26 mouse cellular contexts compared by ENCODE assay signal in genomic region chr1:109993906-109994305, GRCm38 (mm10). TPM values are rescaled to one million over a fixed set of nuclear protein-coding genes. Genes with fewer than 3 reads are reported as not detected.
DNase-seq lines count a peak whose midpoint lies in the region; ATAC-seq and TF ChIP-seq lines count a peak whose summit lies in the region.
"Had no signal": no experiment of that assay in that cellular context is flagged by ENCODE, and none has a peak within 500 bp of the region (broad histone marks: within the 10 kb centered on the region; RNA-seq: fewer than 3 reads in every experiment).

No protein-coding gene starts in this region.

- H3K9me3 ChIP-seq in midbrain, postnatal 0 days (ENCODE audit: low read length): no peaks in the 10 kb centered on the region
- H3K9me3 ChIP-seq in midbrain, embryonic 16.5 days (replicated peaks; ENCODE audit: control insufficient read depth, low read length, poor library complexity, severe bottlenecking): no peaks in the 10 kb centered on the region
- H3K9me3 ChIP-seq in midbrain, embryonic 10.5 days (replicated peaks): no peaks in the 10 kb centered on the region
- no peaks in the 10 kb centered on the region for H3K9me3 ChIP-seq in heart, embryonic 12.5 days (replicated peaks)
- H3K9me3 ChIP-seq: embryonic facial prominence, embryonic 12.5 days; heart, embryonic 15.5 days; kidney, embryonic 15.5 days; limb, embryonic 12.5 days; liver, embryonic 12.5 days; neural tube, embryonic 12.5 days had no signal

- H3K4me1 ChIP-seq in midbrain, postnatal 0 days (ENCODE audit: insufficient read depth, low read length): no peaks in the 10 kb centered on the region
- H3K4me1 ChIP-seq in midbrain, embryonic 16.5 days (ENCODE audit: control insufficient read depth, insufficient read depth, low read length): no peaks in the 10 kb centered on the region
- no peaks in the 10 kb centered on the region for H3K4me1 ChIP-seq in midbrain, embryonic 10.5 days
- H3K4me1 ChIP-seq in heart, embryonic 12.5 days (replicated peaks): no peaks in the 10 kb centered on the region
- H3K4me1 ChIP-seq: embryonic facial prominence, embryonic 12.5 days; heart, embryonic 15.5 days; kidney, embryonic 15.5 days; limb, embryonic 12.5 days; liver, embryonic 12.5 days; neural tube, embryonic 12.5 days had no signal

- H3K27me3 ChIP-seq in midbrain, postnatal 0 days (ENCODE audit: insufficient read depth, low read length): no peaks in the 10 kb centered on the region
- H3K27me3 ChIP-seq in midbrain, embryonic 16.5 days (ENCODE audit: control insufficient read depth, insufficient read depth, low read depth, low read length): no peaks in the 10 kb centered on the region
- H3K27me3 ChIP-seq in midbrain, embryonic 10.5 days (ENCODE audit: low read depth, poor library complexity, severe bottlenecking): no peaks in the 10 kb centered on the region
- H3K27me3 ChIP-seq in heart, embryonic 12.5 days (replicated peaks): no peaks in the 10 kb centered on the region
- H3K27me3 ChIP-seq: CH12.LX; embryonic facial prominence, embryonic 12.5 days; heart, embryonic 15.5 days; kidney, embryonic 15.5 days; limb, embryonic 12.5 days; liver, embryonic 12.5 days; neural tube, embryonic 12.5 days had no signal

- no peak overlapping the region for H3K4me2 ChIP-seq in midbrain, postnatal 0 days (ENCODE audit: low read depth, low read length, poor library complexity, severe bottlenecking)
- H3K4me2 ChIP-seq in midbrain, embryonic 16.5 days (ENCODE audit: low read length): no peak overlapping the region
- no peak overlapping the region for H3K4me2 ChIP-seq in heart, embryonic 12.5 days
- H3K4me2 ChIP-seq: embryonic facial prominence, embryonic 12.5 days; heart, embryonic 15.5 days; kidney, embryonic 15.5 days; limb, embryonic 12.5 days; liver, embryonic 12.5 days; midbrain, embryonic 11.5 days; neural tube, embryonic 12.5 days had no signal

- H3K4me3 ChIP-seq in midbrain, postnatal 0 days (ENCODE audit: low read depth, low read length): no peak overlapping the region
- no peak overlapping the region for H3K4me3 ChIP-seq in midbrain, embryonic 16.5 days (ENCODE audit: low read depth, low read length)
- no peak overlapping the region for H3K4me3 ChIP-seq in midbrain, embryonic 10.5 days
- H3K4me3 ChIP-seq in heart, embryonic 12.5 days: no peak overlapping the region
- H3K4me3 ChIP-seq: embryonic facial prominence, embryonic 12.5 days; erythroblast, embryonic 14.5 days; heart, embryonic 15.5 days; kidney, embryonic 15.5 days; limb, embryonic 12.5 days; liver, embryonic 12.5 days; neural tube, embryonic 12.5 days had no signal

- no peak overlapping the region for H3K9ac ChIP-seq in midbrain, postnatal 0 days (replicated peaks; ENCODE audit: low read length, poor library complexity, severe bottlenecking)
- H3K9ac ChIP-seq in midbrain, embryonic 16.5 days (ENCODE audit: low read depth, low read length): no peak overlapping the region
- no peak overlapping the region for H3K9ac ChIP-seq in heart, embryonic 12.5 days
- H3K9ac ChIP-seq: embryonic facial prominence, embryonic 12.5 days; heart, embryonic 15.5 days; kidney, embryonic 15.5 days; limb, embryonic 12.5 days; liver, embryonic 12.5 days; neural tube, embryonic 12.5 days had no signal

- WGBS in midbrain, postnatal 0 days: 82% methylated on average over 5 of the region's 5 CpGs
- 77% methylated on average over 5 of the region's 5 CpGs for WGBS in midbrain, embryonic 16.5 days
- 89% methylated on average over 5 of the region's 5 CpGs for WGBS in midbrain, embryonic 10.5 days
- WGBS in heart, embryonic 12.5 days: 76% methylated on average over 5 of the region's 5 CpGs

- no peak overlapping the region for H3K27ac ChIP-seq in midbrain, postnatal 0 days (ENCODE audit: low read depth, low read length)
- H3K27ac ChIP-seq in midbrain, embryonic 16.5 days (ENCODE audit: low read length): no peak overlapping the region
- no peak overlapping the region for H3K27ac ChIP-seq in midbrain, embryonic 10.5 days (replicated peaks)
- H3K27ac ChIP-seq in heart, embryonic 12.5 days (ENCODE audit: poor library complexity, severe bottlenecking): no peak overlapping the region
- H3K27ac ChIP-seq: embryonic facial prominence, embryonic 12.5 days; heart, embryonic 15.5 days; kidney, embryonic 15.5 days; limb, embryonic 12.5 days; liver, embryonic 12.5 days; macrophage; neural tube, embryonic 12.5 days had no signal

- ATAC-seq in midbrain, postnatal 0 days (ENCODE audit: low FRiP score): no peak
- ATAC-seq in midbrain, embryonic 16.5 days: no peak
- ATAC-seq in heart, embryonic 12.5 days (ENCODE audit: insufficient number of reproducible peaks, low FRiP score): no peak
- ATAC-seq: forebrain, embryonic 14.5 days; hindbrain, embryonic 16.5 days; intestine, embryonic 16.5 days; liver, embryonic 12.5 days had no signal

- no peaks in the 10 kb centered on the region for H3K36me3 ChIP-seq in midbrain, postnatal 0 days (ENCODE audit: insufficient read depth, low read length)
- no peaks in the 10 kb centered on the region for H3K36me3 ChIP-seq in midbrain, embryonic 16.5 days (ENCODE audit: control insufficient read depth, insufficient read depth, low read length)
- H3K36me3 ChIP-seq in midbrain, embryonic 10.5 days: no peaks in the 10 kb centered on the region
- no peaks in the 10 kb centered on the region for H3K36me3 ChIP-seq in heart, embryonic 12.5 days
- H3K36me3 ChIP-seq: embryonic facial prominence, embryonic 12.5 days; heart, embryonic 15.5 days; kidney, embryonic 15.5 days; limb, embryonic 12.5 days; liver, embryonic 12.5 days; neural tube, embryonic 12.5 days had no signal

- TF ChIP-seq CTCF in midbrain, postnatal 0 days (IDR thresholded peaks at IDR 0.05): no peak

- DNase-seq in gastrocnemius, postnatal 10 days: peak; percentile 4
- no peak for DNase-seq in gastrocnemius, postnatal 4 days (ENCODE audit: low spot score in 2 of 2)
- DNase-seq in midbrain, postnatal 0 days (ENCODE audit: low spot score): peak; percentile 38
- DNase-seq in cerebellum, postnatal 10 days: peak; percentile 78 to 79
- no peak for DNase-seq in midbrain, embryonic 10.5 days (ENCODE audit: low spot score)
- DNase-seq: adrenal gland, postnatal 36 days; heart, adult 11 months; heart, postnatal 4 days; kidney, postnatal 4 days; right cerebral cortex, postnatal 4 days had no signal

RNA-seq across cellular contexts. Expression of gene Cdh7, which starts 11.7 kb away (rescaled TPM):
- total RNA-seq in gastrocnemius, postnatal 10 days (2021): under 1 TPM in 1 of 2 experiments, not detected in 1; 0.33 TPM
- under 1 TPM; 0.10 to 0.47 TPM for total RNA-seq in gastrocnemius, postnatal 4 days (2021)
- total RNA-seq in midbrain, postnatal 0 days (2014; rRNA removed): 37.7 and 40.1 TPM in 2 replicates
- 17.6 and 22.0 TPM in 2 replicates for polyA plus RNA-seq in midbrain, postnatal 0 days (2015; fragmentation: Nextera tagmentation; extraction: Ambion mirVana)
- 17.9 and 24.3 TPM in 2 replicates for polyA plus RNA-seq in midbrain, embryonic 16.5 days (2015; fragmentation: Nextera tagmentation; extraction: Ambion mirVana)
- polyA plus RNA-seq in midbrain, embryonic 10.5 days (2016; fragmentation: Nextera tagmentation; extraction: Ambion mirVana): 3.1 and 3.6 TPM in 2 replicates
- 0.42 and 0.95 TPM in 2 replicates for polyA plus RNA-seq in heart, embryonic 12.5 days (2016; fragmentation: Nextera tagmentation; extraction: Ambion mirVana)
- total RNA-seq: CH12.LX; heart, postnatal 4 days; MEL had no signal
- polyA plus RNA-seq: erythroblast, embryonic 14.5 days; heart, embryonic 15.5 days; macrophage had no signal

Comparison
In these comparisons a context has a peak if more than half of its experiments do, and no peak if none do; other contexts are left out.
1. DNase-seq: peak in gastrocnemius, postnatal 10 days (single experiment), midbrain, postnatal 0 days (single experiment) and cerebellum, postnatal 10 days (2 of 2); none in gastrocnemius, postnatal 4 days (0 of 2) and midbrain, embryonic 10.5 days (single experiment).